Mouse (Mus musculus) heart, postnatal 0 days (tissue): Measurements from ENCODE around the gene Odf2l.

Experiments
- CTCF ChIP-seq: IDR thresholded peaks from 2 replicates; pipeline ENCODE4 v1.5.1; 2016; ENCODE audit warnings: antibody characterized with exemption, control low read depth, low read depth
- EP300 ChIP-seq: IDR thresholded peaks from 2 replicates; pipeline ENCODE4 v1.6.1; 2016; ENCODE audit warnings: antibody characterized with exemption, low read depth

- TF ChIP-seq CTCF (no peak), EP300 (no peak)
Measured at GRCm38 (mm10) chr3:145117637-145118036, 751 bp upstream of the Odf2l start.
